Mouse (Mus musculus) natural killer cell, adult 2 months (primary cell): Measurements from ENCODE around the gene Txndc2.

Experiments
- DNase-seq, 2 experiments: peaks; one replicate each; pipeline ENCODE4 v3.0.0; 2022; ENCODE audit warnings: low spot score in 2 of 2

Txndc2 gene

DNA sequence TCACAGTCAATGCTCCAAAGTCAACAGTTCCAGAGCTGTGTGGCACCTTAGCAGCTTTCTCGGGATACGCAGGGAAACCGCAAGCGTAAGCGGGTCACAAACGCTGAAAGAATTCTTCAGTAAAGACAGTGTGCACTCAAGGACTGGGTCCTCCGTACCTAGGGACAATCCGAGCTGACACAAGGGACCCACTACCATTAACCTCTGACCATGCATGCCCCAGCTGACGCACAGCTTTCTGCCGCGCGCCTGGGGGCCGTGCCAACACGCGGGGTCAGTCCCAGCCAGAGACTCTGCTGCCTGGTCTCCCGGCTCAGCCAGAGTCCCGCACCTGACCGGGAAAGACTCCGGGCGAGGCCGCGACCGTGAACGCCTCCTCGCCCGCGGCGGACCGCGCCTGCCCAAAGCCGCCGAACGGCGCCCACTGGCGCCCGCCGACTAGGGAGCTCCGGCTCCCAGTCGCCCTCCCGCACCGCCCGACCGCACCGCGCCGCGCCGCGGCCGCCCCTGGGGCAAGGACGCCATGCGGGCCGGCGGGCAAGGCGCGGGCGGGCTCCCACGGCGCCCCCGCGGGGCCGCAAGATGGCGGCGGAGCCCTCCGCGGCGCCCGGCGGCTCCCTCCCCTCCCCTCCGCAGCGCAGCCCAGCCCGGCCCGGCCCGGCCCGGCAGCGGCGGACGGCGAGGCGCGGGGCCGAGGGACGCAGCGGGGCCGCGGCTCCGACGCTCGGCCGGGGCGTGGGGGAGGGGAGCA is 29.4 kb downstream of the Txndc2 start:
- peak; percentile 2 to 13 for DNase-seq

DNA sequence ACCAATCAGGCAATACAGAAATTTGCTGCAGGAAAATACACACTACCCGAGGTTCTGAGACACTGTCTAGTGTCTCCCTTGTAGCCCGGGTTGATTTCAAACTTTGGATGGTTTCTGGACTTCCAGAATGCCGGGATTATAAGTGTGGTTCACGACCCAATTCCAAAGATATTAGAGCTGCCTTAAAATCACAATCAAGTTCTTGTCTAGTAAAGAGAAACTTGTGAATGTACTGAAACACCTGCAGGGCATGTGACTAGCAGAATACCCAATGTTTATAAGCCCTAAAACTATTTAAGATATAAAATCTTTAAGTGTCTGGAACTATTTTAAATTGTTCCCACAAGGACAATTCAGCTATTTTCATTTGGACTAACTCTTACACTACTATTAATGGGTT is 30.2 kb downstream of the Txndc2 start:
- DNase-seq, result no peak

DNA sequence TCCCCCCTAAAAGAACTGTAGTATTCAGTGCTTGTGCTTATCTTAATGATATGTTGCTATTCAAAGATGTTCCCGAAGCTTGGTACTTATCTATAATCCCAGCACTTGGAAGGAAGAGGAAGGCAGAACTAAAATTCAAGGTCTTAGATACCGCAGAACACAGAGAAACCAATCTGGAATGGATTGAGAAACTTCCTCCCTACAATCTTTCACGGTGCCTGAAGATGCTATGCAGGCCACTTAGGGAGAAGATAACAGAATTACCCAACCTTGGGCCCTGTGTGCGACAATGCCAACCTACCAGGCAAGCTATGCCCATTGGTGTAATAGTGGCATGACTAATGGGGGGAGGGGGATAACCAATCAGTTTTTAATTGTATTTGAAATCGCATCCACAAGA is 33.2 kb downstream of the Txndc2 start:
- DNase-seq, result no peak

DNA sequence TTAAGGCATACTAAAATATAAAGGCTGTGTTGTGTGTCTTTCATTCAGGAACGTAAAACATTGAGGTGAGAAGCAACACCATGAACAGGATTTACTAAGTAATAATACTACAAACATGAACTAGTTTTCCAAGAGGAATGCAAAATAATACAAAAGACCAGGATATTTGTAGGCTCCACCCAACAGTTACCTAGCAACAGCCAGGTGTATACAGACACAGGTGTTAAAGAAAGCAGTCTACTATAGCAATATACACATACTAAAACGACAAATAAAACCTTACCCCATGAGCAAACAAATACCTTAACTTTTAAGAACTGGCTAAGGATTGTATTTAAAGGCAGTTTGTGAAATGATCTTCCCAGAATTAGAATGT is 33.7 kb downstream of the Txndc2 start:
- DNase-seq, result no peak

DNA sequence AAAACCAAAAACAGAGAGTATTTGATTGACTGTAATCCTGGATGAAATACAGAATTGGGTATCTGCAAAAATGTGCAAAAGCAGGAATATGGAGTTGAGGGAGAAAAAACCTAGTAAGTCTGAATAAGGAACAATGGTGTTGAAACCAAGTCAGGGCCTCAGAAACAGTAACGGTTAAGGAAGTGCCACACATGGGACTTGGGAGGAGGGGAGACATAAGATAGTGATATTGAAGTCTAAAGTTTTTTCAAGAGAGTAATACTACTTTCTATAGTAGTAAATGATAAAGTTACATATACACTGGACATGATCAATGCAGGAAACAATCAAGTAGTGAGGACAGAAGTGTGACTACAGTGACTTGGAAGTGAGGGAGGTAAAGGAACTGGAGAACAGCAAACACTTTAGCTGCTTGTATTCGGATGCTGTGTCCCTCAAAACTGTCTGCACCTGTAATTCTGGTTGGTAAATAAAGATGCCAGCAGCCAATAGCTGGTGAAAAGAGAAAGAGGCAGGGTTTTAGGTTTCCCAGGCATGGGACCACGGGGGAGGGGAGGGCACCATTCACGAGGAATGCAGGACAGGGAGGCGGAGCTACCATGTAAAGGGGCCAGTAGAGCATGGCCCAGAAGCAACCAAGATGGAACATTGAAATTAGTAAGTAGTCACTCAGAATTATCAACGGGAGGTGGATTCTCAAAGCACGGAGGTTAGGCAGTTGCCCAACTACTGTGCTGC is 34.2 kb downstream of the Txndc2 start:
- no peak for DNase-seq

GRCm38 (mm10) chr17:65606014-65606413 is 36.0 kb downstream of the Txndc2 start:
- no peak for DNase-seq

GRCm38 (mm10) chr17:65604892-65605291 is 37.1 kb downstream of the Txndc2 start:
- DNase-seq, result no peak

GRCm38 (mm10) chr17:65604315-65604714 is 37.7 kb downstream of the Txndc2 start:
- peak in 1 of 2 experiments; percentile 10 for DNase-seq

GRCm38 (mm10) chr17:65597857-65598486 is 44.0 kb downstream of the Txndc2 start:
- no peak for DNase-seq

DNA sequence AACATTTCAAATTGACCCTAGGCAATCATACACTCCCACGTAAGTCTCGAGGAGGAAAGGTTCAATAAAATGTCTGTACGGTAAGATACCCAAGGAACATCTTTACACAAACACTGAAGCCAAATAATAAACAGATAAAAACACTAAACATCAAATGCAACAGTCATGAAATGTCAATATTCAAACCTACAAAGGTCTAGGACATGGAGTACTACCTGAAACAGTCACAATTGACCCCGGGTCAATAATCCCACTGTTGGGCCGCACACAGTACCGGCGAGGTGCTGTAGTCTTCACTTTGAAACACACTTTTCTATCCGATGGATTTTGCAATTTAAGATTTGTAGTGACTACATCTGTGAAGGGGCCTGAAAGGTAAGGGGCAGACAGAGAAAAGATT is 47.3 kb downstream of the Txndc2 start:
- DNase-seq, result no peak
